Mouse (Mus musculus): Measurements from ENCODE around the gene Zfp654. TPM values are rescaled to one million over a fixed set of nuclear protein-coding genes. Genes with fewer than 3 reads are reported as not detected.

The Zfp654 gene
- polyA plus RNA-seq, 2 experiments: 8.0 to 8.1 TPM

DNA sequence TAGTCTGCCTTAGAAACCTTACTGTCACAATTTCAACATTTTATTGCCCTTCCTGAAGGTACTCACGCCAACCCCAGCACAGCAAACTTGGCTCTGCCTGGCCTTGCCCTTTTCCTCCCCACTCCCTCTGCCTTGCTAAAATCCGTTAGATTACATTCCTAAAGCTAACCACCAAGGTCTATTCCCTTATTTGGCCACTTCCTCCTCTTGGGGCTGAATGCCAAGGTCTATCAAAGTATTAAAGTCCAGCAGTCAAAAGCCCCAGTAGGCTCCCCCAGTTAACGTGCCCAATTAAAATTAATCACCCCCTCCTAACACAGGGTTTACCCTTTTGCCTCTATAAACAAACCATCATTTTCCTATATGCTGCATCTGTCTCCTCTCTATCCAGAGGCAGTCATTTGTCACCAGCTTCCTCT is 33.0 kb upstream of the Zfp654 start:
- Histone ChIP-seq H3K27me3 (ENCODE audit: control insufficient read depth, insufficient read depth, low read length) (no peaks in the 10 kb centered on the region), H3K27ac (replicated peaks; ENCODE audit: low read depth, low read length) (no peak overlapping the region), H3K9ac (ENCODE audit: low read depth, low read length, severe bottlenecking) (no peak overlapping the region), H3K4me3 (replicated peaks; ENCODE audit: low read length) (no peak overlapping the region), H3K4me1 (ENCODE audit: control insufficient read depth, insufficient read depth, low read length) (no peaks in the 10 kb centered on the region), H3K9me3 (ENCODE audit: control insufficient read depth, low read length) (no peaks in the 10 kb centered on the region), H3K36me3 (ENCODE audit: control insufficient read depth, insufficient read depth, low read length) (no peaks in the 10 kb centered on the region), H3K4me2 (replicated peaks; ENCODE audit: low read depth, low read length, severe bottlenecking) (no peak overlapping the region)
- no peak for TF ChIP-seq POLR2A (IDR thresholded peaks at IDR 0.05; ENCODE audit: borderline replicate concordance, extremely low read depth, insufficient read depth, insufficient read length)
- 10% methylated on average over 3 of the region's 3 CpGs for WGBS
- ATAC-seq (ENCODE audit: low FRiP score, low read depth): no peak
- DNase-seq (ENCODE audit: low spot score): no peak

DNA sequence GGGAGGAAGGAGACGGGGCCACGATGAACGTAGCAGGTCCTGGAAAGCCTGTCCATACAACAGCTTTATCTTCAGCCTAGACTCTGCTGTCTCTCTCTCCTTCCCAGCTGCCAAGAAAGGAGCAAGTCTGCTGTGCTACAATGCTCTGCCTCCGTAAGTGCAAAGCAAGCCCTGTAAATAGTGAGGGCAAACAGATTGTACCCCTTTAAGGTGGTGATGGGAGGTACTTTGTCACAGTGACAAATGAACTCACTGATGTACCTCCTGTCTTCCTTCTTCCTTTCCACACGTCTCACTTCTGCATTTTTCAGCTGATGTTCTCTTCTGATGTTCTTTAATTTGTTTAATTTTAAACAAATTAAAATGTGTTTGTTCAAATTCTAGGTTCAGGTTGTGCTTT is 32.4 kb upstream of the Zfp654 start:
- H3K27ac ChIP-seq (replicated peaks; ENCODE audit: low read depth, low read length): no peak overlapping the region
- 65% methylated on average over 5 of the region's 5 CpGs for WGBS
- H3K27me3 ChIP-seq (ENCODE audit: control insufficient read depth, insufficient read depth, low read length): no peaks in the 10 kb centered on the region
- DNase-seq (ENCODE audit: low spot score) (no peak), ATAC-seq (ENCODE audit: low FRiP score, low read depth) (no peak)
- H3K4me3 ChIP-seq (replicated peaks; ENCODE audit: low read length): no peak overlapping the region
- H3K9me3 ChIP-seq (ENCODE audit: control insufficient read depth, low read length): no peaks in the 10 kb centered on the region
- H3K4me1 ChIP-seq (ENCODE audit: control insufficient read depth, insufficient read depth, low read length): no peaks in the 10 kb centered on the region
- H3K9ac ChIP-seq (ENCODE audit: low read depth, low read length, severe bottlenecking): no peak overlapping the region
- no peaks in the 10 kb centered on the region for H3K36me3 ChIP-seq (ENCODE audit: control insufficient read depth, insufficient read depth, low read length)
- no peak for TF ChIP-seq POLR2A (IDR thresholded peaks at IDR 0.05; ENCODE audit: borderline replicate concordance, extremely low read depth, insufficient read depth, insufficient read length)
- H3K4me2 ChIP-seq (replicated peaks; ENCODE audit: low read depth, low read length, severe bottlenecking): no peak overlapping the region

DNA sequence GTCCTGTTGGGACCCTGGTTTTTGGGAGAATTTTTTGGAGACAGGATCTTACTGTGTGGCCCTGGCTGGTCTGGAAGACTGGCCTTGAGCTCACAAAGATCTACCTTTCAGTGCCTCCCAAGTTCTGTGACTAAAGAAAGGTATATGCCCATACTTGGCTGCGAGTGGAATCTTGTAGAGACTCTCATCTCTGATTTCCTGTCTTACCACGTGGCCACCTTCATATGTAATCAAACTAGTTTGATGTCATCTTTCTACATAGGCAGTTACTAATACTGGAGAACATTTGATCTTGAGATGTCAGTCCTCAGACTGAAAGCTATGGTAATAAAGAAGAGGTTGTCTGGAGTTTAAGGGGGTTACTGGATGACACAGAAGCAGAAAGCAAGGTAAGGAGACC is 30.0 kb upstream of the Zfp654 start:
- Histone ChIP-seq H3K27me3 (ENCODE audit: control insufficient read depth, insufficient read depth, low read length) (no peaks in the 10 kb centered on the region), H3K9ac (ENCODE audit: low read depth, low read length, severe bottlenecking) (no peak overlapping the region), H3K4me3 (replicated peaks; ENCODE audit: low read length) (no peak overlapping the region), H3K27ac (replicated peaks; ENCODE audit: low read depth, low read length) (no peak overlapping the region), H3K4me2 (replicated peaks; ENCODE audit: low read depth, low read length, severe bottlenecking) (no peak overlapping the region), H3K36me3 (ENCODE audit: control insufficient read depth, insufficient read depth, low read length) (no peaks in the 10 kb centered on the region), H3K4me1 (ENCODE audit: control insufficient read depth, insufficient read depth, low read length) (no peaks in the 10 kb centered on the region), H3K9me3 (ENCODE audit: control insufficient read depth, low read length) (no peaks in the 10 kb centered on the region)
- ATAC-seq (ENCODE audit: low FRiP score, low read depth) (no peak), DNase-seq (ENCODE audit: low spot score) (no peak)
- WGBS: 81% methylated on average over 2 of the region's 2 CpGs
- no peak for TF ChIP-seq POLR2A (IDR thresholded peaks at IDR 0.05; ENCODE audit: borderline replicate concordance, extremely low read depth, insufficient read depth, insufficient read length)

DNA sequence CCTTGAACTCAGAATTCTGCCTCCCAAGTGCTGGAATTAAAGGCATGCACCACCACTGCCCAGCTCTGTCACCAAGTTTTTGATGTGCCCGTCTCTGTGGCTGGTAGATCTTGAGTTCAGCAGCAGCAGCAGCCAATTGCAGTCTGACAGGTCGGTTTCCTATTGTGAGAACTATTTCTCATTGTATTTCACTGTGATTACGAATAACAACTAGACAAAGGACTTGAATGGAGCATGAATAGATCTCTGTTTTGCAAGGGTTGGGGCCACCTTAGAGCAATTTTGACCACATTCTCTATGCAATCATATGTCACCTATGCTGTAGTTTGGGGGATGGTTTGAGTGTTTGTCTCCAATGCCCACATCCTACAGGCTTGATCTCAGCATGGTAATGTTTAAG is 29.5 kb upstream of the Zfp654 start:
- Histone ChIP-seq H3K9me3 (ENCODE audit: control insufficient read depth, low read length) (no peaks in the 10 kb centered on the region), H3K27me3 (ENCODE audit: control insufficient read depth, insufficient read depth, low read length) (no peaks in the 10 kb centered on the region), H3K27ac (replicated peaks; ENCODE audit: low read depth, low read length) (no peak overlapping the region), H3K4me3 (replicated peaks; ENCODE audit: low read length) (no peak overlapping the region), H3K4me1 (ENCODE audit: control insufficient read depth, insufficient read depth, low read length) (no peaks in the 10 kb centered on the region), H3K9ac (ENCODE audit: low read depth, low read length, severe bottlenecking) (no peak overlapping the region), H3K36me3 (ENCODE audit: control insufficient read depth, insufficient read depth, low read length) (no peaks in the 10 kb centered on the region), H3K4me2 (replicated peaks; ENCODE audit: low read depth, low read length, severe bottlenecking) (no peak overlapping the region)
- DNase-seq (ENCODE audit: low spot score) (no peak), ATAC-seq (ENCODE audit: low FRiP score, low read depth) (no peak)
- WGBS: 85% methylated on average over 3 of the region's 3 CpGs
- TF ChIP-seq POLR2A (IDR thresholded peaks at IDR 0.05; ENCODE audit: borderline replicate concordance, extremely low read depth, insufficient read depth, insufficient read length): no peak

DNA sequence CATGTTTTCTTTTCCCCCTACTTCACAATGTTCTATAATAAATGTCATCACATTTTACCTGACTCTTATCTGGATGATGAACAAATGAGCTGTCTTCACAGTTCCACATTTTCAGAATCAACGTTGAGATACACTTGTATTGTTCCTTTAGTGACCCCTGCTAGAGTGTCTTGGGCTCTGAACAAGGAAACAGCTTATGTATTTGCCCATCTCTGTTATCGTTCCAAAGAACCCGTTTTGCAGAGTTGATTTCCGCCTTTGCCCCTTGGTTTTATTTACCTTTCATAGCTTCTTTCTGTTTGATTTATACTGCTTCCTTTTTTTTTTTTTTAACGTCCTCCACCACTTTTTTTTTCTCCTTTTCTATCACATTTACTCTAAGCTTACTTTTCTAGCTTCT is 28.3 kb upstream of the Zfp654 start:
- WGBS: 83% methylated on average over 5 of the region's 5 CpGs

DNA sequence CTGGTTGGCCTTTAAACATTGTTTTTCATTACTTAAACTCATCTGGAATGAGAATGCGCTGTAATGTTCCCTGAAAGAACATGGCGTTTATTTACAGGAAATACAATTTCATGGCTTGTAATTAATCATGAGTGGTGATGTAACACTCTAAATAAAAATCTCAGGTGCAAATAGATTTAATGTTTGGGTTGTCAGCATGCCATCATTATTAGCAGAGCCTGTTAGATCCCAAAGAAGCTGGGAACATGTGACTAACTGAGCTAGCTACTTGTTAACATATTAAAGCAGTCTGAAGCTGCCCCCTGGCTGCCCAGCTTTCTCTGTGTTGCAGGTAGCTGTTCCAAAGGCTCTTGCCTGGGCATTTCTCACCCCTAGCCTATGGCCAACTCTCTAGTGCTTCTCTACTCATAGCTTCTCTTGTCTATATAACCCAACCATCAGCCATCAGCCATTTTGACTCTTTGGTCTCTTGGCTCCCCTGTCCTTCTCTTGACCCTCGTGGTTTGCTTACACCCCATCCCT is 27.2 kb upstream of the Zfp654 start:
- Histone ChIP-seq H3K4me1 (ENCODE audit: control insufficient read depth, insufficient read depth, low read length) (no peaks in the 10 kb centered on the region), H3K4me3 (replicated peaks; ENCODE audit: low read length) (no peak overlapping the region), H3K27ac (replicated peaks; ENCODE audit: low read depth, low read length) (no peak overlapping the region), H3K4me2 (replicated peaks; ENCODE audit: low read depth, low read length, severe bottlenecking) (no peak overlapping the region), H3K9me3 (ENCODE audit: control insufficient read depth, low read length) (no peaks in the 10 kb centered on the region), H3K27me3 (ENCODE audit: control insufficient read depth, insufficient read depth, low read length) (no peaks in the 10 kb centered on the region), H3K9ac (ENCODE audit: low read depth, low read length, severe bottlenecking) (no peak overlapping the region), H3K36me3 (ENCODE audit: control insufficient read depth, insufficient read depth, low read length) (no peaks in the 10 kb centered on the region)
- ATAC-seq (ENCODE audit: low FRiP score, low read depth) (no peak), DNase-seq (ENCODE audit: low spot score) (no peak)
- 67% methylated on average over 3 of the region's 3 CpGs for WGBS
- TF ChIP-seq POLR2A (IDR thresholded peaks at IDR 0.05; ENCODE audit: borderline replicate concordance, extremely low read depth, insufficient read depth, insufficient read length): no peak

More for the DNA sequence above, 28.3 kb upstream of the Zfp654 start:
- Histone ChIP-seq H3K9me3 (ENCODE audit: control insufficient read depth, low read length) (no peaks in the 10 kb centered on the region), H3K4me2 (replicated peaks; ENCODE audit: low read depth, low read length, severe bottlenecking) (no peak overlapping the region), H3K27me3 (ENCODE audit: control insufficient read depth, insufficient read depth, low read length) (no peaks in the 10 kb centered on the region), H3K9ac (ENCODE audit: low read depth, low read length, severe bottlenecking) (no peak overlapping the region), H3K4me1 (ENCODE audit: control insufficient read depth, insufficient read depth, low read length) (no peaks in the 10 kb centered on the region), H3K27ac (replicated peaks; ENCODE audit: low read depth, low read length) (no peak overlapping the region), H3K36me3 (ENCODE audit: control insufficient read depth, insufficient read depth, low read length) (no peaks in the 10 kb centered on the region), H3K4me3 (replicated peaks; ENCODE audit: low read length) (no peak overlapping the region)
- DNase-seq (ENCODE audit: low spot score) (no peak), ATAC-seq (ENCODE audit: low FRiP score, low read depth) (no peak)
- no peak for TF ChIP-seq POLR2A (IDR thresholded peaks at IDR 0.05; ENCODE audit: borderline replicate concordance, extremely low read depth, insufficient read depth, insufficient read length)
